ENCODE assay signal across 9 mouse cellular contexts in the genomic region with DNA sequence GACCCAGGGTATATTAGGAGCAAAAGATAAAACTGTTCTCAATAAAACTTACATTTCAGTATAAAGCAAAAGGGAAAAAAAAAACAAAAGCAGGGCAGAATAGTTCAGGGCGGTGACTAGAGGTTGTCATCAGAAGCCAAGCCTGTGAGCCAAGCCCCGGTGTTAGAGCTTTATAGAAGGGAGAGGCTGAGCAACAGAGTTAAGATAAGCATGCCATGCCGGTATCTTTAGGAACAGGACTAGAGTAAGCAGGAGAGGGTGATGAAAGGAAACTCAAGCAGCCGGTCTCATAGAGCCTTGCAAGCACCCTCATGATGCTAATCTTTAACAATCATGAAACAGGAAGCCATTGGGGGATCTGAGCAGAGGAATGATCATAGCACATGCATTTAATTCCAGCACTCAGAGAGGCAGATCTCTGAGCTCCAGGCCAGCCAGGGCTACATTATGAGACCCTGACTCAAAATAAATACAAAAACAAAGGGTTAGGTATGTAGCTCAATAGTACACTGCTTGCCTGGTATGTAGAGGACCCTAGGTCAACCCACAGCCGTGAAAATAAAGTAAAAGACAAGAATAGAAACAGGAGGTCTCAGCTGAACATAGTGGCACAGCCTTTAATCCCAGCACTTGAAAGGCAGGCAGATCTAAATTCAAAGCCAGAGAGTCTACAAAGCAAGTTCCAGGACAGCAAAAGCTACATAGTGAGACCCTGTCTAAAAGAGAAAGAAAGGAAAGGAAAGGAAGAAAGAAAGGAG. TPM values are rescaled to one million over a fixed set of nuclear protein-coding genes. Genes with fewer than 3 reads are reported as not detected.
DNase-seq lines count a peak whose midpoint lies in the region; ATAC-seq and TF ChIP-seq lines count a peak whose summit lies in the region.
"Had no signal": no experiment of that assay in that cellular context is flagged by ENCODE, and none has a peak within 500 bp of the region (broad histone marks: within the 10 kb centered on the region; RNA-seq: fewer than 3 reads in every experiment).

No protein-coding gene starts in this region.

- no peaks in the 10 kb centered on the region for H3K9me3 ChIP-seq in heart, embryonic 15.5 days (replicated peaks)
- H3K9me3 ChIP-seq in hindbrain, embryonic 12.5 days (replicated peaks): no peaks in the 10 kb centered on the region
- H3K9me3 ChIP-seq in midbrain, embryonic 11.5 days (ENCODE audit: control insufficient read depth, low read length): no peaks in the 10 kb centered on the region

- H3K27me3 ChIP-seq in heart, embryonic 15.5 days: no peaks in the 10 kb centered on the region
- H3K27me3 ChIP-seq in hindbrain, embryonic 12.5 days: no peaks in the 10 kb centered on the region
- H3K27me3 ChIP-seq in midbrain, embryonic 11.5 days (ENCODE audit: control insufficient read depth, insufficient read depth, low read length): no peaks in the 10 kb centered on the region
- H3K27me3 ChIP-seq: Patski had no signal

- peaks cover 53% of the 10 kb centered on the region for H3K4me1 ChIP-seq in heart, embryonic 15.5 days (replicated peaks)
- peaks cover 18% of the 10 kb centered on the region for H3K4me1 ChIP-seq in bone marrow macrophage, adult 2 months (ENCODE audit: control insufficient read depth, insufficient read depth, low read length)
- H3K4me1 ChIP-seq in hindbrain, embryonic 12.5 days: peaks cover 37% of the 10 kb centered on the region
- H3K4me1 ChIP-seq in midbrain, embryonic 11.5 days (ENCODE audit: control insufficient read depth, insufficient read depth, low read length): peaks cover 29% of the 10 kb centered on the region
- H3K4me1 ChIP-seq in lung, adult 2 months (ENCODE audit: control insufficient read depth, insufficient read depth, low read length): peaks cover 18% of the 10 kb centered on the region

- no peak for TF ChIP-seq CTCF in bone marrow macrophage, adult 2 months (IDR thresholded peaks at IDR 0.05; ENCODE audit: low read depth, low read length)
- TF ChIP-seq CTCF in lung, adult 2 months (IDR thresholded peaks at IDR 0.05; ENCODE audit: insufficient read depth, low read length): no peak

- no peak for ATAC-seq in heart, embryonic 15.5 days (replicated peaks; ENCODE audit: insufficient number of reproducible peaks, insufficient read depth, low FRiP score, low read depth)
- no peak for ATAC-seq in hindbrain, embryonic 12.5 days (ENCODE audit: low FRiP score)
- ATAC-seq in midbrain, embryonic 11.5 days (ENCODE audit: low FRiP score): no peak
- ATAC-seq: Patski had no signal

- DNase-seq in heart, adult 9 months (ENCODE audit: low spot score in 2 of 2): no peak
- no peak for DNase-seq in midbrain, embryonic 11.5 days (ENCODE audit: low spot score, missing footprints)
- DNase-seq in ovary, postnatal 14 days (ENCODE audit: low spot score): no peak
- DNase-seq in embryo, embryonic 10.5 days (ENCODE audit: low spot score): no peak
- DNase-seq in lung, adult 2 months: no peak

- H3K4me2 ChIP-seq in heart, embryonic 15.5 days: peak overlapping the region; percentile 90
- peak overlapping the region; percentile 92 for H3K4me2 ChIP-seq in hindbrain, embryonic 12.5 days (replicated peaks)
- peak overlapping the region; percentile 93 for H3K4me2 ChIP-seq in midbrain, embryonic 11.5 days

- TF ChIP-seq POLR2A in bone marrow macrophage, adult 2 months (IDR thresholded peaks at IDR 0.05; ENCODE audit: borderline replicate concordance, low read depth, low read length): no peak
- TF ChIP-seq POLR2A in lung, adult 2 months (IDR thresholded peaks at IDR 0.05; ENCODE audit: borderline replicate concordance, extremely low read depth, low read depth, low read length): no peak

- peak overlapping the region; percentile 64 for H3K4me3 ChIP-seq in heart, embryonic 15.5 days
- H3K4me3 ChIP-seq in bone marrow macrophage, adult 2 months (ENCODE audit: insufficient read depth, low read length): peak overlapping the region; percentile 70
- H3K4me3 ChIP-seq in hindbrain, embryonic 12.5 days: peak overlapping the region; percentile 66
- H3K4me3 ChIP-seq in midbrain, embryonic 11.5 days (ENCODE audit: low read depth, low read length): peak overlapping the region; percentile 64
- H3K4me3 ChIP-seq in lung, adult 2 months (replicated peaks; ENCODE audit: extremely low read depth, low read depth, low read length): no peak overlapping the region

- peaks cover 38% of the 10 kb centered on the region for H3K36me3 ChIP-seq in heart, embryonic 15.5 days
- H3K36me3 ChIP-seq in hindbrain, embryonic 12.5 days: peaks cover 36% of the 10 kb centered on the region
- H3K36me3 ChIP-seq in midbrain, embryonic 11.5 days (ENCODE audit: control insufficient read depth, insufficient read depth, low read length): peaks cover 24% of the 10 kb centered on the region

- H3K27ac ChIP-seq in heart, embryonic 15.5 days: peak overlapping the region; percentile 98
- H3K27ac ChIP-seq in bone marrow macrophage, adult 2 months (ENCODE audit: insufficient read depth, low read depth, low read length): peak overlapping the region; percentile 21
- H3K27ac ChIP-seq in hindbrain, embryonic 12.5 days: peak overlapping the region; percentile 97; the same call in 1 of the 2 replicates
- 0 out of 2 replicates have a peak overlapping the region, but pooled peaks have one; percentile 42 for H3K27ac ChIP-seq in midbrain, embryonic 11.5 days (ENCODE audit: low read depth, low read length)

- WGBS in heart, embryonic 15.5 days: 5% methylated on average over 5 of the region's 5 CpGs
- 53% methylated on average over 5 of the region's 5 CpGs for WGBS in hindbrain, embryonic 12.5 days
- 60% methylated on average over 5 of the region's 5 CpGs for WGBS in midbrain, embryonic 11.5 days
- WGBS in lung, adult 2 months: 9% methylated on average over 5 of the region's 5 CpGs

- H3K9ac ChIP-seq in heart, embryonic 15.5 days: peak overlapping the region; percentile 68
- H3K9ac ChIP-seq in hindbrain, embryonic 12.5 days: peak overlapping the region; percentile 56
- peak overlapping the region; percentile 53 for H3K9ac ChIP-seq in midbrain, embryonic 11.5 days (ENCODE audit: low read length)

RNA-seq across cellular contexts. Expression of a gene that starts 3.2 kb away (rescaled TPM):
- polyA plus RNA-seq in heart, embryonic 15.5 days (2015; fragmentation: Nextera tagmentation; extraction: Ambion mirVana): 10.6 and 15.7 TPM in 2 replicates
- polyA plus RNA-seq in bone marrow macrophage, adult 2 months (2012; ENCODE audit: insufficient read depth, insufficient read length, missing spikeins): 45.8 and 53.4 TPM in 2 replicates
- polyA plus RNA-seq in hindbrain, embryonic 12.5 days (2016; fragmentation: Nextera tagmentation; extraction: Ambion mirVana): 17.9 and 19.8 TPM in 2 replicates
- polyA plus RNA-seq in midbrain, embryonic 11.5 days (2014; fragmentation: Nextera tagmentation; extraction: Ambion mirVana): 12.3 and 16.3 TPM in 2 replicates
- polyA plus RNA-seq in lung, adult 2 months (2012; rRNA removed): 52.2 and 57.6 TPM in 2 replicates

RNA-seq across cellular contexts. Expression of a gene that starts 19.5 kb away (rescaled TPM):
- 75.4 and 78.4 TPM in 2 replicates for polyA plus RNA-seq in heart, embryonic 15.5 days (2015; fragmentation: Nextera tagmentation; extraction: Ambion mirVana)
- 29.4 and 34.9 TPM in 2 replicates for polyA plus RNA-seq in bone marrow macrophage, adult 2 months (2012; ENCODE audit: insufficient read depth, insufficient read length, missing spikeins)
- 142 and 152 TPM in 2 replicates for polyA plus RNA-seq in hindbrain, embryonic 12.5 days (2016; fragmentation: Nextera tagmentation; extraction: Ambion mirVana)
- 185 and 187 TPM in 2 replicates for polyA plus RNA-seq in midbrain, embryonic 11.5 days (2014; fragmentation: Nextera tagmentation; extraction: Ambion mirVana)
- polyA plus RNA-seq in lung, adult 2 months (2012; rRNA removed): 35.4 and 36.9 TPM in 2 replicates

RNA-seq across cellular contexts. Expression of a gene that starts 25.9 kb away (rescaled TPM):
- polyA plus RNA-seq in heart, embryonic 15.5 days (2015; fragmentation: Nextera tagmentation; extraction: Ambion mirVana): 127 and 152 TPM in 2 replicates
- polyA plus RNA-seq in bone marrow macrophage, adult 2 months (2012; ENCODE audit: insufficient read depth, insufficient read length, missing spikeins): 119 and 121 TPM in 2 replicates
- polyA plus RNA-seq in hindbrain, embryonic 12.5 days (2016; fragmentation: Nextera tagmentation; extraction: Ambion mirVana): 234 and 240 TPM in 2 replicates
- polyA plus RNA-seq in midbrain, embryonic 11.5 days (2014; fragmentation: Nextera tagmentation; extraction: Ambion mirVana): 196 and 206 TPM in 2 replicates
- 149 and 178 TPM in 2 replicates for polyA plus RNA-seq in lung, adult 2 months (2012; rRNA removed)

RNA-seq across cellular contexts. Expression of a gene that starts 28.9 kb away (rescaled TPM):
- 0.35 and 2.3 TPM in 2 replicates for polyA plus RNA-seq in heart, embryonic 15.5 days (2015; fragmentation: Nextera tagmentation; extraction: Ambion mirVana)
- polyA plus RNA-seq in bone marrow macrophage, adult 2 months (2012; ENCODE audit: insufficient read depth, insufficient read length, missing spikeins): 2.3 and 2.5 TPM in 2 replicates
- 70.0 and 76.6 TPM in 2 replicates for polyA plus RNA-seq in hindbrain, embryonic 12.5 days (2016; fragmentation: Nextera tagmentation; extraction: Ambion mirVana)
- 26.3 and 31.1 TPM in 2 replicates for polyA plus RNA-seq in midbrain, embryonic 11.5 days (2014; fragmentation: Nextera tagmentation; extraction: Ambion mirVana)
- 1.3 TPM in 2 replicates for polyA plus RNA-seq in lung, adult 2 months (2012; rRNA removed)

RNA-seq across cellular contexts. Expression of a gene that starts 29.7 kb away (rescaled TPM):
- polyA plus RNA-seq in heart, embryonic 15.5 days (2015; fragmentation: Nextera tagmentation; extraction: Ambion mirVana): 2.0 and 11.0 TPM in 2 replicates
- polyA plus RNA-seq in bone marrow macrophage, adult 2 months (2012; ENCODE audit: insufficient read depth, insufficient read length, missing spikeins): 131 and 146 TPM in 2 replicates
- 2.0 and 2.2 TPM in 2 replicates for polyA plus RNA-seq in hindbrain, embryonic 12.5 days (2016; fragmentation: Nextera tagmentation; extraction: Ambion mirVana)
- polyA plus RNA-seq in midbrain, embryonic 11.5 days (2014; fragmentation: Nextera tagmentation; extraction: Ambion mirVana): 1.1 and 1.4 TPM in 2 replicates
- 18.2 and 19.2 TPM in 2 replicates for polyA plus RNA-seq in lung, adult 2 months (2012; rRNA removed)
- polyA plus RNA-seq: Patski had no signal

Comparison
In these comparisons a context has a peak if more than half of its experiments do, and no peak if none do; other contexts are left out.
1. H3K27ac ChIP-seq: peak in every context shown above with its lines; median percentile 98 in heart, embryonic 15.5 days; 97 in hindbrain, embryonic 12.5 days; 42 in midbrain, embryonic 11.5 days; 21 in bone marrow macrophage, adult 2 months.